Mouse (Mus musculus) left cerebral cortex, postnatal 14 days (tissue): ENCODE results near the gene Vegfd. TPM values are rescaled to one million over a fixed set of nuclear protein-coding genes. Genes with fewer than 3 reads are reported as not detected.

Experiments
- DNase-seq, 2 experiments: peaks; one replicate each; pipeline ENCODE4 v3.0.0; 2021 to 2022; ENCODE audit warnings: low spot score in 2 of 2, mixed read lengths in 1 of 2
- intact Hi-C: fragments of 180-260 bp; cut with DNase I; formaldehyde crosslinking; loops from one replicate; pipeline ENCODE4 v1.15.1; 2025
- long read RNA-seq, 2 experiments: library from polyadenylated mRNA; stranded (forward); transcript quantifications; one replicate each; pipeline ENCODE4 v2.0.0; 2021
- total RNA-seq, 2 experiments: library from RNA; stranded (reverse); gene quantifications; 2 replicates each; pipeline ENCODE4 v1.2.3; 2021

The Vegfd gene
- 1 to 10 TPM; 2.4 to 2.7 TPM for total RNA-seq
- long read RNA-seq, experiment 1, partial matches to known transcripts = 1 of 2 reads
- long read RNA-seq, experiment 1, other reads (novel, unspliced or antisense) = 0 of 2 reads
- long read RNA-seq, experiment 2, partial matches to known transcripts = 0 of 1 reads
- long read RNA-seq, experiment 2, other reads (novel, unspliced or antisense) = 0 of 1 reads

- intact Hi-C loops = no loop called here
Measured at GRCm38 (mm10) chrX:164373081-164373480, at the start of gene Vegfd. TSS of gene Vegfd (plus strand) at chrX:164373378.

DNA sequence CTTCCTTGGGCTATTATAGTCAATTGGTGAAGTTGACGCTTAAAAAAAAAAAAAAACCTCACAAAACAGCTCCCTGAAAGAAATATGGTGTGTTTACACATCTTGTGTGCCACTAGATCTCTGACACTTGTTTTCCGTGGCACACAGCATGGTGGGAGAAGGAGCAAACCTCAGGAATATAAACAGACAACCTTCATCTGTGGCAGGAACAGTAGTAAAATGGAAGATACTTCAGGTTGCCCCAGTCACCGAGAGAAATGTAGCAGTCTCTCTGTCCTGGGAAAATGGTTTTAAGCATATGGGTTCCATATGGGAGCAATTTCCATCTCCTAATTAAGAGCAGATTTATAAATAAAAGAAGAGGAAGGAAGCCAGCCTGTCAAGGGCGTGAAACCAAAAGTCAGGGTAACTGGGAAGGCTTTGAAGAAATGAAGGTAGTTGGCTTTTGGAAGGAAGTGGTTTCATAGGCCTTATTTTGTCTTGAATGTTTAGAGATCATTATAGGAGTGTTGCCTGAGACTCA is 49.7 kb upstream of the Vegfd start:
- intact Hi-C loops = no loop called here

More at GRCm38 (mm10) chrX:164373081-164373480, at the start of gene Vegfd:
- peak; percentile 41 to 66 for DNase-seq

GRCm38 (mm10) chrX:164330351-164330750 is 42.8 kb upstream of the Vegfd start:
- intact Hi-C loops = no loop called here
- DNase-seq = no peak

More for the DNA sequence above, 49.7 kb upstream of the Vegfd start:
- no peak for DNase-seq

DNA sequence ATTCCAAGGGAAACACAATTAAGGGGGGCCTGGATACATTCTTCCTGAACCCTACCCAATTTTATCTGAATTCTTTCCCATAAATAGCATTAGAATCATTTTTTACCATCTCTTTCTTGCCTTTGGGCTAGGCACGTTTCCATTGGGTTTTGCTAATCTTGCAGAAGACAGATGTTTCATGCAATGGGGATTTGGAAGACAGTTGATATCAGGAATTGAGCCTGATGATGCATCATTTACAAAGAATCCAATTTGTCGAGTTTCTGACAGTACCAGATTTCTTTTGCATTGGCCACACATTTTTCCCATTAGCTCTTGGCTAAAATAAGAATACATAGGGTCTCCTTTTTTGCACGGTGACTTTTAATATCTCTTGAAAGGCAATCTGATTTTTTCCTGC is 42.4 kb upstream of the Vegfd start:
- no peak for DNase-seq
- intact Hi-C loops = no loop called here

GRCm38 (mm10) chrX:164338591-164338990 is 34.6 kb upstream of the Vegfd start:
- intact Hi-C loops = no loop called here
- DNase-seq = no peak

GRCm38 (mm10) chrX:164345359-164345938 is 27.7 kb upstream of the Vegfd start:
- intact Hi-C loops = no loop called here
- no peak for DNase-seq

DNA sequence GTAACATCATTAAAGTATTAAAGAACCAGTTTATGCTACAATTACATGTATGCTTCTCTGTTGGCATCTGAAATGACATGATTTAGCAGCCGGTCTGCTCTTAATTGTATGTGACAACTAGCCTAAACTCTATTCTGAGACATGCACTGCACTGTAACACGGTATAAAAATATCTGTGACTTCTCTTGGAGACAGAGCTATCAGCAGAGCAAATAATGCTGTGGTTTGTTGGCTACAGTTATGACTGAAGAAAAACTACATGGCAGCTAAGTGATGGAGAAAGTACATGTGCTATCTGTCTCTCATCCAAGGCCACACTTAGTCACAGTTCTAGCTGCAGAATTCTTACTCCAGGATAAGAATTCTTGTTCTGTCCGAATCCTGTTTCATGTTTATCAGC is 24.2 kb upstream of the Vegfd start:
- no peak for DNase-seq
- intact Hi-C loops = no loop called here

GRCm38 (mm10) chrX:164365153-164365865 is 7.9 kb upstream of the Vegfd start:
- DNase-seq = no peak
- intact Hi-C loops = no loop called here

DNA sequence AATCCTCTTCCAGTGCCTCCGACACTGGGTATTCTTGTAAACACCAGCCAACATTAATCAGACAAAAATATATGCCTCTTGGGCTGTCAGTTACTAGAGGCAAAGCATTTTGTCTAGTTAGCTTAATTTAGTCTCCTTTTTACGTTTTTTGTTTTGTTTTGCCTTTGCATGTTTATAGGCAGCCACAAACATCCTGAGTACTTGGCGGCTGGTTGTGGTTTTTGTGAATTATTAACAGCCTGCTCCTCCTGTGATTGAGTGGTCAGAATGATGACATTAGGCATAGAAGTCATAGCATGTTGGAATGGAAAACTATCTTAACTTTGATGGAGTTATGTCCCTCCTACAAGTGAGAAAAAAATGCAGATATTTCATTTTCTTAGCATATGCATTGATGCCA is 2.6 kb upstream of the Vegfd start:
- intact Hi-C loops = no loop called here
- DNase-seq = no peak

GRCm38 (mm10) chrX:164374586-164374985 is 1.4 kb downstream of the Vegfd start:
- no peak for DNase-seq
- intact Hi-C loops = no loop called here

DNA sequence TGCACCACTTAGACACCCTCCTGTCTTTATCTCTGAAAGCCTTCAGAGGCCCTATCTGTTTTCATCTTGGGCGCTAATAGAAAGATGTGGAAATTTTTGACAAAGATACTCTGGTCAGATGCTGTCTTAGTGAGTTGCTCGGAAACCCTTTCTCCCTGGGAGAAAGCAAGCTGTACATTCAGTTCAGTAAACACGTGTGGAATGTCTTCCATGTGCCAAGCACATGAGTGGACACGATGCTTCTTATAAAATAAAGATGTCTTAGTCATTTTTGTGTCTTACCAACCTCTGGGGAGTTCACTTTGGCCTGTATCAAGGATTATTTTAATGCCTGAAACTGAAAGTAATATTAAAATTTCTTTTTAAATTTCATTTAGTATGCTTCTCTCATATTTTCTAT is 6.5 kb downstream of the Vegfd start:
- intact Hi-C loops = no loop called here
- no peak for DNase-seq

GRCm38 (mm10) chrX:164381618-164382408 is 8.6 kb downstream of the Vegfd start:
- DNase-seq = peak; percentile 57 to 62
- intact Hi-C loops = no loop called here

- DNase-seq = no peak
Measured at GRCm38 (mm10) chrX:164394091-164394490, 20.9 kb downstream of the Vegfd start.

DNA sequence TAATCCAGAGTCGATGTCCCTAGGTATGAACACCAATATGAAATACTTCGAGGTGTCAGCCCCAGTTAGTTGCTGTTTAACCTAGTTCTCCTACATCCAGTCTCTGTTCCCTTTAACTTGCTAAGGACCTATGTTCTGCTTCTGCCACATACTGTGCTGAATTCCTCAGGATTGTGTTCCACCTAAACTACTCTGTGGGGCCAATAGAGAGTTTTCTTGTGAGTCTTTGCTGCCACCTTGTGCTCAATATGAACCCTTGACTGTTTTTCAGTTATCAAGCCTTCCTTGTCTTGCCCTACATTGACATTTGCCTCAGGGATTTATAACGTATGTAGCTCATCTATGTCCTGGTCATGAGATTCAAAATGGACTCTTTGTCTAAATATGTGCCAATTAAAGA is 25.3 kb downstream of the Vegfd start:
- DNase-seq = peak; percentile 7 to 17
- intact Hi-C loops = no loop called here

More at GRCm38 (mm10) chrX:164394091-164394490, 20.9 kb downstream of the Vegfd start:
- intact Hi-C loops = no loop called here

GRCm38 (mm10) chrX:164405080-164405649 is 32.0 kb downstream of the Vegfd start:
- intact Hi-C loops = loop anchor here (10.0 kb wide), 1 partner anchor 300 kb away; no protein-coding TSS in a partner anchor
- no peak for DNase-seq

DNA sequence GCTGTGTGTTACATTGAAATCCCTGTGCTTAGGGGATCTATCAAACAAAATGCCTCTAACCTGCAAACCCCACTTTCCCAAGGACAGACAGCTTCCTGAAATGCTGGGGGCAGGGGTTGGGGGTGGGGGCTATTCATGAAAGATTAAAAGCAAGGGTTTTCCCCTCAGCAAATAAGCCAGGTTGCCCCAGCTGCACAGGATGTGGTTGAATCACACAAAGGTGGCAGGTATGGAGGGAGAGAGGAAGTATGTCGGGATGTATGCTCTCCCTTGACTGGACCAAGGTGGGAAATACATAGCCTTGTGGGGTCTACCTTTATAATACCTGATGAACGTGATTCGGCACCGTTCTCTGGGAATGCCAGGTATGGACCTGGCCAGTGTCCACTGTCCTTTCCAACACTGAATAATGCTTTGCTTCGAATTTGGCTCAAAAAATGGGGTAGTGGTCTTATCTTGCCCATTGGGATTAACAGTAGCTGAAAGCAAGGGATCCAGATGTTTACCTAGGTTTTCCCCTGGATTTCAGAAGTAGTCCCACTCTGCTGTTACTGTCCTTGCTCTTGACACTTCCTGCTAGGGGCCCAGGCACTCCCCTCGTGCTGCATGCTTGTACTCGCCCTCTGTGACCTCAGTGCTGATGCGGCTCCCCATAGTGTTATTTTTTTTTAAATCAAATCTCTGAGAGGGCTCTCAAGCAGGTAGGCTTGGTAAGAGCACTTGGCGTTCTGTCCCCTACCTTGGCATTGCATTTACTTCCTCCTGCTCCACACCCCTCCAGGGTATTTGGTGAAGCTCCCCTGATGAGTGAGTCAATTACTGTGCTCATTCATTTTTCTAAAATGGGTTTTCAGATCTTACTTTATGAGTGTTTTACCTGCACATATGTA is 33.2 kb downstream of the Vegfd start:
- intact Hi-C loops = loop anchor here (10.0 kb wide), 1 partner anchor 302 kb away; no protein-coding TSS in a partner anchor
- DNase-seq = no peak

GRCm38 (mm10) chrX:164408301-164408927 is 35.2 kb downstream of the Vegfd start:
- intact Hi-C loops = loop anchor here (10.0 kb wide), 1 partner anchor 304 kb away; no protein-coding TSS in a partner anchor

GRCm38 (mm10) chrX:164410562-164410961 is 37.4 kb downstream of the Vegfd start:
- DNase-seq = no peak
- intact Hi-C loops = no loop called here

More at GRCm38 (mm10) chrX:164408301-164408927, 35.2 kb downstream of the Vegfd start:
- DNase-seq = no peak
